Mouse (Mus musculus) stomach, postnatal 0 days (tissue): ENCODE data around the gene Rnf213.

ENCODE experiments used
- CTCF ChIP-seq: IDR thresholded peaks from 2 replicates; pipeline ENCODE4 v1.5.1; 2016; ENCODE audit warnings: antibody characterized with exemption, low read depth, mild to moderate bottlenecking, moderate library complexity
- EP300 ChIP-seq: optimal IDR thresholded peaks from 2 replicates; pipeline ENCODE3; 2016; ENCODE audit warnings: antibody characterized with exemption

- TF ChIP-seq CTCF (no peak), EP300 (no peak)
These were observed 120.2 kb downstream of the Rnf213 start for GRCm38 (mm10) chr11:119513038-119513659.
